Mouse (Mus musculus) inflammation-experienced regulatory T-cells, adult 16 weeks (primary cell): ENCODE data around the gene Tm9sf4. TPM values are rescaled to one million over a fixed set of nuclear protein-coding genes. Genes with fewer than 3 reads are reported as not detected.

Experiments
- polyA plus RNA-seq: library from polyadenylated mRNA; unstranded; fragments of 100-300 nt; shearing (Covaris generic); gene quantifications from one replicate; pipeline ENCODE4 v1.2.1, GENCODE M21; 2017

Tm9sf4 gene
- 61.0 TPM for polyA plus RNA-seq

GRCm38 (mm10) chr2:153160844-153161683 is at the start of gene Tm9sf4:
Tm9sf4 (plus strand) TSS chr2:153161303.

GRCm38 (mm10) chr2:153224946-153225594 is 64.0 kb downstream of the Tm9sf4 start, which contains the start of gene Tspyl3:
Tspyl3 (minus strand) TSS chr2:153225441.

GRCm38 (mm10) chr2:153241250-153242014 is 80.3 kb downstream of the Tm9sf4 start, which contains the start of the genes Plagl2 and Pofut1:
Plagl2 (minus strand) TSS chr2:153241426.
Pofut1 (plus strand) TSS chr2:153241533.

Other genes with a start within 250 kb of the Tm9sf4 start
- gene Mylk2, start 250.0 kb upstream of the Tm9sf4 start, polyA plus RNA-seq, result not detected
- not detected for gene Foxs1, start 228.1 kb upstream of the Tm9sf4 start, polyA plus RNA-seq
- gene Dusp15, start 209.6 kb upstream of the Tm9sf4 start, polyA plus RNA-seq, result not detected
- 1.0 TPM for gene Ttll9, start 198.8 kb upstream of the Tm9sf4 start, polyA plus RNA-seq
- gene Pdrg1, start 145.9 kb upstream of the Tm9sf4 start, polyA plus RNA-seq, result 200 TPM
- not detected for gene Xkr7, start 129.5 kb upstream of the Tm9sf4 start, polyA plus RNA-seq
- not detected for gene Ccm2l, start 95.3 kb upstream of the Tm9sf4 start, polyA plus RNA-seq
- 3.1 TPM for gene Hck, start 52.8 kb upstream of the Tm9sf4 start, polyA plus RNA-seq
- gene Tspyl3, start 64.1 kb downstream of the Tm9sf4 start, polyA plus RNA-seq, result 46.6 TPM
- 21.4 TPM for gene Plagl2, start 80.1 kb downstream of the Tm9sf4 start, polyA plus RNA-seq
- gene Pofut1, start 80.2 kb downstream of the Tm9sf4 start, polyA plus RNA-seq, result 29.6 TPM
- 36.7 TPM for gene Kif3b, start 130.1 kb downstream of the Tm9sf4 start, polyA plus RNA-seq
- gene Asxl1, start 184.5 kb downstream of the Tm9sf4 start, polyA plus RNA-seq, result 16.9 TPM